Mouse (Mus musculus) kidney, postnatal 0 days (tissue): ENCODE data around the gene Cacna2d3. TPM values are rescaled to one million over a fixed set of nuclear protein-coding genes. Genes with fewer than 3 reads are reported as not detected.
A peak's percentile ranks its signal among the peaks of the same experiment; 100 is the strongest.

Experiments used
- ATAC-seq: fragments of 200-750 bp; cut with Nextera tagmentation; replicated peaks from 2 replicates; pipeline ENCODE4 v1.8.0; 2017; ENCODE audit warnings: low read depth, moderate number of reproducible peaks, moderate TSS enrichment, moderate library complexity; ENCODE audit not compliant: low FRiP score
- DNase-seq: peaks from one replicate; pipeline ENCODE4 v3.0.0-alpha.2; 2016; ENCODE audit warnings: low spot score
- H3K27ac ChIP-seq: fragments of 300-500 bp; sonication (generic); 2 replicates; pipeline ENCODE4 v1.5.1; 2014; ENCODE audit warnings: mild to moderate bottlenecking
- H3K27me3 ChIP-seq: fragments of 300-500 bp; sonication (generic); 2 replicates; pipeline ENCODE4 v1.6.1; 2014; ENCODE audit warnings: low read length, mixed read lengths; ENCODE audit not compliant: insufficient read depth
- H3K36me3 ChIP-seq: fragments of 300-500 bp; sonication (generic); 2 replicates; pipeline ENCODE4 v1.6.1; 2014; ENCODE audit warnings: low read length, mixed read lengths; ENCODE audit not compliant: insufficient read depth
- H3K4me1 ChIP-seq: fragments of 300-500 bp; sonication (generic); replicated peaks from 2 replicates; pipeline ENCODE4 v1.6.1; 2014; ENCODE audit warnings: antibody characterized with exemption, low read length, mixed read lengths; ENCODE audit not compliant: insufficient read depth
- H3K4me2 ChIP-seq: fragments of 300-500 bp; sonication (generic); 2 replicates; pipeline ENCODE4 v1.6.1; 2014; ENCODE audit warnings: mild to moderate bottlenecking, low read length, moderate library complexity, mixed read lengths
- H3K4me3 ChIP-seq: fragments of 300-500 bp; sonication (generic); replicated peaks from 2 replicates; pipeline ENCODE4 v1.5.1; 2014; ENCODE audit warnings: low read depth, low read length
- H3K9ac ChIP-seq: fragments of 300-500 bp; sonication (generic); 2 replicates; pipeline ENCODE4 v1.6.1; 2014; ENCODE audit warnings: low read depth, low read length
- H3K9me3 ChIP-seq: fragments of 300-500 bp; sonication (generic); replicated peaks from 2 replicates; pipeline ENCODE4 v1.6.1; 2016; ENCODE audit warnings: low read length, inconsistent platforms, mixed read lengths
- CTCF ChIP-seq: IDR thresholded peaks from 2 replicates; pipeline ENCODE4 v1.5.1; 2016; ENCODE audit warnings: antibody characterized with exemption, low read depth, mild to moderate bottlenecking, moderate library complexity
- WGBS: fragments of 180-500 bp; shearing (Covaris S2); extraction: QIAGEN DNeasy Blood & Tissue Kit; methylation state at CpG from one replicate; pipeline ENCODE4 v1.1.7; 2014; 5-methylcytosine and 5-hydroxymethylcytosine counted together
- polyA plus RNA-seq: library from polyadenylated mRNA; unstranded; fragments of >200 nt; fragmentation: Nextera tagmentation; extraction: Ambion mirVana; gene quantifications from 2 replicates; pipeline ENCODE4 v1.2.1, GENCODE M21; 2015

Cacna2d3 gene
- polyA plus RNA-seq, 1 experiment from 2014 or later: 1.8 TPM

DNA sequence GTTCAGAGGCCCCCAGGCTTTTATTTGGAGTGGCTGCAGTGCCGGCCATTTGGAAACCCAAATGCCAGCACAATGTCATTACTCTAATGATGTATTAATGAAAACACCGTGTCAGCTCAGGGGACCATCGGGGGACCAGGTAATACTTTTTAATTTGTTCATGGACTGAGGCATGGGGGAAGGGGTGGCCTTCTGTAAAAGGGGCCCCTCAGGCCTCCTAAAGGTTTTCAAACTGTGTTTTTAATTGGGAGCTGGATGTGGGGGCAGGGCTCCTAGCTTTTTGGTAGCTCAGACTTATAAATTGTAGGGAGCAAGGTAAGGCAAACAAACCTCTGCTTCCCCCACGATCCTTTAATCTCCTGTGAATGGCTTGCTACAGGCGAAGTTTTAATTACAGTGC lies 749.0 kb downstream of the Cacna2d3 start:
- H3K9ac ChIP-seq: no peak overlapping the region
- no peaks in the 10 kb centered on the region for H3K9me3 ChIP-seq
- no peak for DNase-seq
- no peak overlapping the region for H3K27ac ChIP-seq
- no peak for ATAC-seq
- no peak overlapping the region for H3K4me3 ChIP-seq
- 26% methylated on average over 5 of the region's 5 CpGs for WGBS
- TF ChIP-seq CTCF: no peak
- H3K36me3 ChIP-seq: no peaks in the 10 kb centered on the region
- H3K27me3 ChIP-seq: no peaks in the 10 kb centered on the region
- H3K4me2 ChIP-seq: no peak overlapping the region
- no peaks in the 10 kb centered on the region for H3K4me1 ChIP-seq

DNA sequence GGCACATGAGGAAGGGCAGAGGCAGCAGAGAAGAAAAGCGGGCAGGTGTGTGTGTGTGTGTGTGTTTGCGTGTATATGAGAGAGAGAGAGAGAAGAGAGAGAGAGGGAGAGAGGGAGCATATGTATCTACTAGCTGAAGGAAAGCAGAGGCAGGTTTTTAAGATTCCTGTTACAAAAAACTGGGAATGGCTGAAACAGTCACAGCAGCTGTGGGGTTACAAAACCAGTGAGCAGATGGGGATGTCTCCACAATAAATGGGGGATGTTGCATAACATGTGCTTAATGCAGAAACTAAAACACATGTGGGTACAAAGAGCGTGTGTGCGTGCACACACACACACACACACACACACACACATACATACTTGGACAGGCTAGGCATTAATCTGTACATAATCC lies 752.4 kb downstream of the Cacna2d3 start:
- DNase-seq: no peak

DNA sequence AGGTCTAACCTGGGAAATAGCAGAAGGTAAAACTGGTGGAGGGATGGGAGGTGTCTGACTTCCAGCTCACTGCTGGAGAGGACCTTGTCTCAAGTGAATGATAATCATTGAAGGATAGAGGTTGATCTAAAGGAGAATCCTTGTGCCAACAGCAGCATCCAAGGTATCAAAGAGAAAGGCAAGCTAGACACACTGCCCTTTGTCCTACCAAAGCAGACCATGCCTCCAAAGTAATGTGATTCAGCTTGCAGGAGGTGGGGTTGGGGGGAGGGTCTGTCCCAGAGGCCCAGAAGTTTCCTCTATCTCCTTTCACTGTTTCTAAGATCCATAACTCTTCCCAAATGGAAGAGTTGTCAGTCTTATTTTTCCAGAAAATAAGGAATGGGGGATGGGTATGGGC lies 754.8 kb downstream of the Cacna2d3 start:
- no peaks in the 10 kb centered on the region for H3K9me3 ChIP-seq
- no peak for TF ChIP-seq CTCF
- no peaks in the 10 kb centered on the region for H3K36me3 ChIP-seq
- no peaks in the 10 kb centered on the region for H3K27me3 ChIP-seq
- H3K27ac ChIP-seq: no peak overlapping the region
- no peak overlapping the region for H3K9ac ChIP-seq
- no peak for DNase-seq
- no peak overlapping the region for H3K4me3 ChIP-seq
- no peak overlapping the region for H3K4me2 ChIP-seq
- no peaks in the 10 kb centered on the region for H3K4me1 ChIP-seq
- no peak for ATAC-seq

More for the DNA sequence above, 752.4 kb downstream of the Cacna2d3 start:
- TF ChIP-seq CTCF: no peak
- Histone ChIP-seq H3K4me2 (no peak overlapping the region), H3K36me3 (no peaks in the 10 kb centered on the region), H3K4me3 (no peak overlapping the region), H3K9me3 (no peaks in the 10 kb centered on the region), H3K27me3 (no peaks in the 10 kb centered on the region), H3K27ac (no peak overlapping the region), H3K9ac (no peak overlapping the region), H3K4me1 (no peaks in the 10 kb centered on the region)
- no peak for ATAC-seq
- 94% methylated on average over 4 of the region's 4 CpGs for WGBS

DNA sequence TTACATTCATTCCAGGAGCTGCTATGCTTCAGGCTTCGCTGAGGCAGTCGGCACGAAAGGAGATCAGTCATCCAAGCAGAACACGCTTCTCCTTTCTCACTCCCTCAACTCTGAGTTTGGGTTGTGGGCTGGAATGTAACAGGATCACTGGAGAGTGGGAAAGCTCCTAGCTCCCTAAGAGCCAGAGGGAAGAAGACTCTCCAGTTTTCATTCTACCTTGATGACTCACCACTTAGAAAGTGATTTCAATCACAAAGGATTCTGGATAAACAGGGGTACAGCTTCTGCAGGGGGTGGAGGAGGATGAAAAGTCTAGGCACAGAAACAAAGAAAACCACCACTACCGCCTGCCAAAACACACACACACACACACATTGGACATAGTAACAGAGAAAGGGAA lies 760.3 kb downstream of the Cacna2d3 start:
- ATAC-seq (no peak), DNase-seq (peak; percentile 32)
- Histone ChIP-seq H3K27me3 (no peaks in the 10 kb centered on the region), H3K36me3 (no peaks in the 10 kb centered on the region), H3K9me3 (no peaks in the 10 kb centered on the region), H3K4me2 (no peak overlapping the region), H3K9ac (no peak overlapping the region), H3K4me3 (no peak overlapping the region), H3K4me1 (no peaks in the 10 kb centered on the region), H3K27ac (no peak overlapping the region)
- no peak for TF ChIP-seq CTCF
- WGBS: 60% methylated on average over 5 of the region's 5 CpGs

GRCm38 (mm10) chr14:28959042-28959441 lies 762.6 kb downstream of the Cacna2d3 start:
- no peaks in the 10 kb centered on the region for H3K4me1 ChIP-seq
- no peaks in the 10 kb centered on the region for H3K27me3 ChIP-seq
- H3K9me3 ChIP-seq: no peaks in the 10 kb centered on the region
- H3K4me3 ChIP-seq: no peak overlapping the region
- no peak overlapping the region for H3K9ac ChIP-seq
- DNase-seq (no peak), ATAC-seq (no peak)
- no peak overlapping the region for H3K27ac ChIP-seq
- no peaks in the 10 kb centered on the region for H3K36me3 ChIP-seq
- no peak for TF ChIP-seq CTCF
- no peak overlapping the region for H3K4me2 ChIP-seq
- WGBS: 63% methylated on average over 3 of the region's 3 CpGs

- H3K36me3 ChIP-seq: no peaks in the 10 kb centered on the region
- H3K4me3 ChIP-seq: no peak overlapping the region
- no peak overlapping the region for H3K4me2 ChIP-seq
- H3K4me1 ChIP-seq: no peaks in the 10 kb centered on the region
- TF ChIP-seq CTCF: peak; percentile 55
- no peak overlapping the region for H3K9ac ChIP-seq
- H3K27ac ChIP-seq: no peak overlapping the region
- no peak for DNase-seq
- no peaks in the 10 kb centered on the region for H3K27me3 ChIP-seq
- WGBS: 26% methylated on average over 6 of the region's 6 CpGs
- no peak for ATAC-seq
- no peaks in the 10 kb centered on the region for H3K9me3 ChIP-seq
These were observed 763.3 kb downstream of the Cacna2d3 start for GRCm38 (mm10) chr14:28958131-28959015.

DNA sequence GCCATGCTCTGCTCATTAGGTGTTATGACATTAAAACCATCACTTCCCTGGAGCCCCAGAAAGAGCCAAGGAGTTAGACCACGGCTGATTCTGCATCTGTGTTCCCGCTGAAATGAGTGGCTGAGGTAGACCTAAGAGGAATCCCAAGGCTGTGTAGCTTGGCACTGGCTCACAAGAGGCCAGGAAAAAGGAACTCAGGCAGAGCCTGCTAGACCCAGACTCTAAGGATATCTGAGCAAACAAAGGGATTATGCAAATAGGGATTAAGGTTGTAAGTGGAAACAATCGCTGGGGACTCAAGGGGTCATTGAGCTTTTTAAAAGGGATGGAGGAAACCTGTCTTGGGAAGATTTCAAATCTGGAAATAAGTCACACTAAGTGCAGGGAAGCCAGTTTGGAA lies 766.5 kb downstream of the Cacna2d3 start:
- Histone ChIP-seq H3K9ac (no peak overlapping the region), H3K27me3 (no peaks in the 10 kb centered on the region), H3K27ac (no peak overlapping the region), H3K4me1 (no peaks in the 10 kb centered on the region), H3K9me3 (no peaks in the 10 kb centered on the region), H3K4me3 (no peak overlapping the region), H3K4me2 (no peak overlapping the region), H3K36me3 (no peaks in the 10 kb centered on the region)
- 27% methylated on average over 3 of the region's 3 CpGs for WGBS
- no peak for ATAC-seq
- TF ChIP-seq CTCF: no peak
- no peak for DNase-seq
